Mouse (Mus musculus) forebrain, postnatal 0 days (tissue): ENCODE measurements at regions not wholly inside any gene's neighbourhood (a gene's known extent, or its start where the extent isn't known, plus 50 kb on each side); places are given as distances from the start of the nearest gene placed in this dataset.

Source experiments
- ATAC-seq: fragments of 200-750 bp; cut with Nextera tagmentation; 2 replicates; pipeline ENCODE4 v1.8.0; 2017; ENCODE audit warnings: mild to moderate bottlenecking, moderate library complexity
- DNase-seq: peaks from one replicate; pipeline ENCODE4 v3.0.0-alpha.2; 2015
- H3K27ac ChIP-seq: fragments of 300-500 bp; sonication (generic); 2 replicates; pipeline ENCODE4 v1.5.1; 2014; ENCODE audit warnings: low read depth, mild to moderate bottlenecking, antibody characterized with exemption, low read length, moderate library complexity, mixed read lengths
- H3K27me3 ChIP-seq: fragments of 300-500 bp; sonication (generic); 2 replicates; pipeline ENCODE4 v1.6.1; 2014; ENCODE audit warnings: mild to moderate bottlenecking, low read length, mixed read lengths; ENCODE audit not compliant: insufficient read depth
- H3K36me3 ChIP-seq: fragments of 300-500 bp; sonication (generic); 2 replicates; pipeline ENCODE4 v1.6.1; 2014; ENCODE audit warnings: mild to moderate bottlenecking, moderate library complexity; ENCODE audit not compliant: insufficient read depth
- H3K4me1 ChIP-seq: fragments of 300-500 bp; sonication (generic); 2 replicates; pipeline ENCODE4 v1.6.1; 2014; ENCODE audit warnings: antibody characterized with exemption; ENCODE audit not compliant: insufficient read depth
- H3K4me2 ChIP-seq: fragments of 300-500 bp; sonication (generic); 2 replicates; pipeline ENCODE4 v1.6.1; 2014; ENCODE audit warnings: low read depth, mild to moderate bottlenecking, moderate library complexity
- H3K4me3 ChIP-seq: fragments of 300-500 bp; sonication (generic); 2 replicates; pipeline ENCODE4 v1.5.1; 2014; ENCODE audit warnings: low read depth, low read length, mixed read lengths
- H3K9ac ChIP-seq: fragments of 300-500 bp; sonication (generic); 2 replicates; pipeline ENCODE4 v1.6.1; 2014; ENCODE audit warnings: mild to moderate bottlenecking
- H3K9me3 ChIP-seq: fragments of 300-500 bp; sonication (generic); 2 replicates; pipeline ENCODE4 v1.6.1; 2016; ENCODE audit warnings: low read length
- CTCF ChIP-seq: sonication (generic); IDR thresholded peaks from 2 replicates; pipeline ENCODE4 v1.5.1; 2016; ENCODE audit warnings: antibody characterized with exemption, control low read depth, low read depth
- WGBS: fragments of 180-500 bp; shearing (Covaris S2); extraction: QIAGEN DNeasy Blood & Tissue Kit; methylation state at CpG from one replicate; pipeline ENCODE4 v1.1.7; 2014; 5-methylcytosine and 5-hydroxymethylcytosine counted together

GRCm38 (mm10) chr19:27566060-27566459 is 136.4 kb upstream of the Pum3 start:
- 69% methylated on average over 3 of the region's 3 CpGs for WGBS
- H3K27me3 ChIP-seq, result no peaks in the 10 kb centered on the region
- H3K9ac ChIP-seq, result no peak overlapping the region
- no peaks in the 10 kb centered on the region for H3K36me3 ChIP-seq
- ATAC-seq (no peak), DNase-seq (no peak)
- H3K4me3 ChIP-seq, result no peak overlapping the region
- no peaks in the 10 kb centered on the region for H3K9me3 ChIP-seq
- H3K27ac ChIP-seq, result no peak overlapping the region
- no peak overlapping the region for H3K4me2 ChIP-seq
- no peaks in the 10 kb centered on the region for H3K4me1 ChIP-seq
- no peak for TF ChIP-seq CTCF

- H3K36me3 ChIP-seq, result no peaks in the 10 kb centered on the region
- H3K4me3 ChIP-seq, result no peak overlapping the region
- no peaks in the 10 kb centered on the region for H3K9me3 ChIP-seq
- no peaks in the 10 kb centered on the region for H3K27me3 ChIP-seq
- WGBS, result 69% methylated on average over 5 of the region's 5 CpGs
- H3K4me2 ChIP-seq, result no peak overlapping the region
- no peak; the same call in 1 of the 2 replicates for ATAC-seq
- no peak overlapping the region for H3K9ac ChIP-seq
- no peak for TF ChIP-seq CTCF
- DNase-seq, result no peak
- no peak overlapping the region for H3K27ac ChIP-seq
- H3K4me1 ChIP-seq, result no peaks in the 10 kb centered on the region
Observed at GRCm38 (mm10) chr19:27564086-27564485, 134.5 kb upstream of the Pum3 start.

- no peak overlapping the region for H3K4me3 ChIP-seq
- WGBS, result 53% methylated on average over 9 of the region's 9 CpGs
- H3K4me1 ChIP-seq, result no peaks in the 10 kb centered on the region
- no peak for ATAC-seq
- TF ChIP-seq CTCF, result no peak
- no peak overlapping the region for H3K27ac ChIP-seq
- H3K4me2 ChIP-seq, result no peak overlapping the region
- H3K9me3 ChIP-seq, result no peaks in the 10 kb centered on the region
- H3K27me3 ChIP-seq, result no peaks in the 10 kb centered on the region
- no peaks in the 10 kb centered on the region for H3K36me3 ChIP-seq
- DNase-seq, result no peak
- H3K9ac ChIP-seq, result no peak overlapping the region
Observed at GRCm38 (mm10) chr19:27563592-27563991, 134.0 kb upstream of the Pum3 start.

- Histone ChIP-seq H3K36me3 (no peaks in the 10 kb centered on the region), H3K4me2 (no peak overlapping the region), H3K9ac (no peak overlapping the region), H3K4me3 (no peak overlapping the region), H3K9me3 (no peaks in the 10 kb centered on the region), H3K4me1 (no peaks in the 10 kb centered on the region), H3K27me3 (no peaks in the 10 kb centered on the region), H3K27ac (no peak overlapping the region)
- ATAC-seq, result no peak
- no peak for TF ChIP-seq CTCF
- DNase-seq, result no peak
- 66% methylated on average over 3 of the region's 3 CpGs for WGBS
Observed at GRCm38 (mm10) chr19:27558199-27558598, 128.6 kb upstream of the Pum3 start.

GRCm38 (mm10) chr19:27556697-27557096 is 127.1 kb upstream of the Pum3 start:
- Histone ChIP-seq H3K27ac (no peak overlapping the region), H3K9ac (no peak overlapping the region), H3K9me3 (no peaks in the 10 kb centered on the region), H3K27me3 (no peaks in the 10 kb centered on the region), H3K36me3 (no peaks in the 10 kb centered on the region), H3K4me1 (no peaks in the 10 kb centered on the region), H3K4me2 (no peak overlapping the region), H3K4me3 (no peak overlapping the region)
- DNase-seq (no peak), ATAC-seq (no peak)
- no peak for TF ChIP-seq CTCF
- 91% methylated on average over 4 of the region's 4 CpGs for WGBS

- H3K4me3 ChIP-seq, result no peak overlapping the region
- H3K27me3 ChIP-seq, result no peaks in the 10 kb centered on the region
- H3K9me3 ChIP-seq, result no peaks in the 10 kb centered on the region
- H3K4me1 ChIP-seq, result no peaks in the 10 kb centered on the region
- no peak overlapping the region for H3K27ac ChIP-seq
- WGBS, result 94% methylated on average over 4 of the region's 4 CpGs
- H3K4me2 ChIP-seq, result no peak overlapping the region
- DNase-seq (no peak), ATAC-seq (no peak)
- no peak overlapping the region for H3K9ac ChIP-seq
- TF ChIP-seq CTCF, result no peak
- H3K36me3 ChIP-seq, result no peaks in the 10 kb centered on the region
Observed at GRCm38 (mm10) chr19:27554841-27555240, 125.2 kb upstream of the Pum3 start.

- no peaks in the 10 kb centered on the region for H3K9me3 ChIP-seq
- TF ChIP-seq CTCF, result no peak
- ATAC-seq (no peak), DNase-seq (no peak)
- H3K36me3 ChIP-seq, result no peaks in the 10 kb centered on the region
- 67% methylated on average over 11 of the region's 11 CpGs for WGBS
- no peak overlapping the region for H3K9ac ChIP-seq
- H3K4me1 ChIP-seq, result no peaks in the 10 kb centered on the region
- H3K4me2 ChIP-seq, result no peak overlapping the region
- H3K4me3 ChIP-seq, result no peak overlapping the region
- no peaks in the 10 kb centered on the region for H3K27me3 ChIP-seq
- no peak overlapping the region for H3K27ac ChIP-seq
Observed at GRCm38 (mm10) chr19:27553266-27553665, 123.6 kb upstream of the Pum3 start.

- DNase-seq (no peak), ATAC-seq (no peak)
- no peak for TF ChIP-seq CTCF
- 76% methylated on average over 3 of the region's 3 CpGs for WGBS
- H3K9me3 ChIP-seq, result no peaks in the 10 kb centered on the region
- no peak overlapping the region for H3K4me2 ChIP-seq
- H3K9ac ChIP-seq, result no peak overlapping the region
- H3K4me3 ChIP-seq, result no peak overlapping the region
- no peaks in the 10 kb centered on the region for H3K27me3 ChIP-seq
- no peaks in the 10 kb centered on the region for H3K36me3 ChIP-seq
- H3K4me1 ChIP-seq, result no peaks in the 10 kb centered on the region
- H3K27ac ChIP-seq, result no peak overlapping the region
Observed at GRCm38 (mm10) chr19:27537746-27538145, 108.1 kb upstream of the Pum3 start.
